Mouse (Mus musculus) thymus, adult 2 months (tissue): ENCODE measurements around the gene Runx2.

ENCODE experiments used
- CTCF ChIP-seq: fragments of 200-500 bp; IDR thresholded peaks from 2 replicates; pipeline ENCODE4 v1.5.1; 2012; ENCODE audit warnings: mild to moderate bottlenecking, control low read depth, low read length, moderate library complexity, borderline replicate concordance; ENCODE audit not compliant: control insufficient read depth, poor library complexity, insufficient read depth; ENCODE audit errors: extremely low read depth
- POLR2A ChIP-seq: fragments of 200-500 bp; IDR thresholded peaks from 2 replicates; pipeline ENCODE4 v1.6.1; 2012; ENCODE audit warnings: mild to moderate bottlenecking, low read length, control low read depth, moderate library complexity; ENCODE audit not compliant: control insufficient read depth, poor library complexity, insufficient read depth; ENCODE audit errors: extremely low read depth

- no peak for TF ChIP-seq POLR2A
- TF ChIP-seq CTCF, result no peak
Measured at GRCm38 (mm10) chr17:44504794-44505317, 309.7 kb downstream of the Runx2 start.
